Mouse (Mus musculus) heart, embryonic 14.5 days (tissue): Measurements from ENCODE around the gene Kdm6a. TPM values are rescaled to one million over a fixed set of nuclear protein-coding genes. Genes with fewer than 3 reads are reported as not detected.
A peak's percentile ranks its signal among the peaks of the same experiment; 100 is the strongest.

Experiments
- ATAC-seq: fragments of 200-750 bp; cut with Nextera tagmentation; 2 replicates; pipeline ENCODE4 v1.8.0; 2017; ENCODE audit warnings: low read depth, moderate TSS enrichment; ENCODE audit not compliant: insufficient number of reproducible peaks, insufficient read depth, low FRiP score
- H3K27ac ChIP-seq, 2 experiments: fragments of 200-500 bp in 1 of 2; fragments of 300-500 bp in 1 of 2; sonication (generic) in 1 of 2; replicated peaks in 1 of 2; 2 replicates each; pipeline ENCODE4 v1.5.1; 2012 to 2014; ENCODE audit warnings: low read depth in 2 of 2, low read length in 2 of 2, control low read depth in 1 of 2, mild to moderate bottlenecking in 1 of 2, mixed read lengths in 1 of 2; ENCODE audit not compliant: control insufficient read depth in 1 of 2, insufficient read depth in 1 of 2
- H3K27me3 ChIP-seq: fragments of 300-500 bp; sonication (generic); 2 replicates; pipeline ENCODE4 v1.6.1; 2014; ENCODE audit warnings: mild to moderate bottlenecking, low read length, control low read depth; ENCODE audit not compliant: control insufficient read depth, insufficient read depth
- H3K36me3 ChIP-seq: fragments of 300-500 bp; sonication (generic); 2 replicates; pipeline ENCODE4 v1.6.1; 2014; ENCODE audit warnings: mild to moderate bottlenecking, control low read depth, low read length, mixed read lengths; ENCODE audit not compliant: control insufficient read depth, insufficient read depth
- H3K4me1 ChIP-seq, 2 experiments: fragments of 200-500 bp in 1 of 2; fragments of 300-500 bp in 1 of 2; sonication (generic) in 1 of 2; 2 replicates each; pipeline ENCODE4 v1.6.1; 2012 to 2014; ENCODE audit warnings: low read length in 2 of 2, control low read depth in 1 of 2, mixed read lengths in 1 of 2; ENCODE audit not compliant: control insufficient read depth in 2 of 2, insufficient read depth in 2 of 2
- H3K4me2 ChIP-seq: fragments of 300-500 bp; sonication (generic); 2 replicates; pipeline ENCODE4 v1.6.1; 2014; ENCODE audit warnings: mild to moderate bottlenecking, low read length
- H3K4me3 ChIP-seq, 2 experiments: fragments of 200-500 bp in 1 of 2; fragments of 300-500 bp in 1 of 2; sonication (generic) in 1 of 2; 2 replicates each; pipeline ENCODE4 v1.5.1; 2012 to 2014; ENCODE audit warnings: low read length in 2 of 2, mild to moderate bottlenecking in 2 of 2, control low read depth in 1 of 2, low read depth in 1 of 2, moderate library complexity in 1 of 2; ENCODE audit not compliant: control insufficient read depth in 1 of 2, insufficient read depth in 1 of 2
- H3K9ac ChIP-seq: fragments of 300-500 bp; sonication (generic); 2 replicates; pipeline ENCODE4 v1.6.1; 2014; ENCODE audit warnings: mild to moderate bottlenecking, low read length
- H3K9me3 ChIP-seq: fragments of 300-500 bp; sonication (generic); 2 replicates; pipeline ENCODE4 v1.6.1; 2016; ENCODE audit warnings: low read length, control low read depth; ENCODE audit not compliant: control insufficient read depth
- WGBS: fragments of 180-500 bp; shearing (Covaris S2); extraction: QIAGEN DNeasy Blood & Tissue Kit; methylation state at CpG from one replicate; pipeline ENCODE4 v1.1.7; 2014; 5-methylcytosine and 5-hydroxymethylcytosine counted together
- polyA plus RNA-seq: library from polyadenylated mRNA; unstranded; fragments of >200 nt; fragmentation: Nextera tagmentation; extraction: Ambion mirVana; gene quantifications from 2 replicates; pipeline ENCODE4 v1.2.1, GENCODE M21; 2014

Gene Kdm6a
- polyA plus RNA-seq, result 18.8 and 28.3 TPM in 2 replicates

DNA sequence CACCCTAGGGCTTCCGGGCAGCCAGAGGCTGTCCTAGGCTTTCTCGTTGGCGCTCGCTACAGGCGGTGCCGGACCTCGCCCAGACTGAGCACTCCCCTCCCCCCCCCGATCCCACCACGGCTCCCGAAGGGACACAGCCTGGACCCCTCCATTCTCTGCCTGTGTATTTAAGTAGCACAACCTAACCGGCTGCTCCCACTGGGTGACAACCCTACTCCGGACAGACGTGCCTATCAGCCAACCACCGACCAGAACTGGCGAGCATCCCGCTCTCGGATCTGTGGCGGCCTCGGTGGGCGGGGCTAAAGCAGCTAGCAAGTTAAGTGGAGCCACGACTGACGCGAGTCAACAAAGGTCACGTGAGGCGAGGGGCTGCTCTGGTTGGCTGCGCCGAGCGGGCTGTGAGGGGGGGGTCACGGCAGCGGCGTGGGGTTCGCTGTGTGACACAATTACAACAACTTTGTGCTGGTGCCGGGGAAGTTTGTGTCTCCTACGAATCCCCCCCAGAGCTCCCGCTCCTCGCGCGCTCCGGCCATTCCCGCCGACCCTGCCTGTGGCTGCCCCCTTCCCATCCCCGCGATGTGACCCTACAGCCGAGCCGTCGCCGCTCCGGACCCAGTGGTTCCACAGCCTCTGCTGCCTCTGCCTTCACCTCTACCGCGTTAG, at the start of gene Kdm6a:
Kdm6a (plus strand) TSS at position 384 of the 666 bp plus-strand sequence.
- Histone ChIP-seq H3K36me3 (no peaks in the 10 kb centered on the region), H3K4me3 (peak within 1 kb of the TSS; percentile 85 to 97), H3K9me3 (no peaks in the 10 kb centered on the region), H3K27ac (peak within 1 kb of the TSS; percentile 98 to 99), H3K9ac (peak within 1 kb of the TSS; percentile 86), H3K27me3 (no peaks in the 10 kb centered on the region), H3K4me2 (peak within 1 kb of the TSS; percentile 73), H3K4me1 (no peaks in the 10 kb centered on the region)
- peak; percentile 100 for ATAC-seq
- WGBS, result 0% methylated on average over 49 of the region's 50 CpGs

DNA sequence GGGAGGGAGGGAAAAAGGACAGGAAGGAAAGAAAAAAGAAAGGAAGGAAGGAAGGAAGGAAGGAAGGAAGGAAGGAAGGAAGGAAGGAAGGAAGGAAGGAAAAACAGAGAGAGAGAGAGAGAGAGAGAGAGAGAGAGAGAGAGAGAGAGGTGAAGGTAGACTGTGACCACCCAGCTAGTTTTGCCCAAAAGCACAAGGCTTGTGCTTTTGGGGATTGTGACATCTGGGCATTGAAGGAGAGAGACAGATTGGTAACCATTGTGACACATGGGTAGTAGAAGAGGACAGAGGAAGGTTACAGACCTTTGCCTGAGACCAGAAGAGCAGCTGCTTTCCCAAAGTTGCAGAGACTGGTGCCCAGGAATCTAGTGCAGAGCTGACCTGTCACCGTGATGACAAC, 16.8 kb upstream of the Kdm6a start, which contains the start of gene Dusp21:
Dusp21 (plus strand) TSS at position 301 of the 400 bp plus-strand sequence.
- 67% methylated on average over 1 of the region's 1 CpGs for WGBS
- no peaks in the 10 kb centered on the region for H3K36me3 ChIP-seq
- H3K27ac ChIP-seq, result no peak within 1 kb of the TSS

DNA sequence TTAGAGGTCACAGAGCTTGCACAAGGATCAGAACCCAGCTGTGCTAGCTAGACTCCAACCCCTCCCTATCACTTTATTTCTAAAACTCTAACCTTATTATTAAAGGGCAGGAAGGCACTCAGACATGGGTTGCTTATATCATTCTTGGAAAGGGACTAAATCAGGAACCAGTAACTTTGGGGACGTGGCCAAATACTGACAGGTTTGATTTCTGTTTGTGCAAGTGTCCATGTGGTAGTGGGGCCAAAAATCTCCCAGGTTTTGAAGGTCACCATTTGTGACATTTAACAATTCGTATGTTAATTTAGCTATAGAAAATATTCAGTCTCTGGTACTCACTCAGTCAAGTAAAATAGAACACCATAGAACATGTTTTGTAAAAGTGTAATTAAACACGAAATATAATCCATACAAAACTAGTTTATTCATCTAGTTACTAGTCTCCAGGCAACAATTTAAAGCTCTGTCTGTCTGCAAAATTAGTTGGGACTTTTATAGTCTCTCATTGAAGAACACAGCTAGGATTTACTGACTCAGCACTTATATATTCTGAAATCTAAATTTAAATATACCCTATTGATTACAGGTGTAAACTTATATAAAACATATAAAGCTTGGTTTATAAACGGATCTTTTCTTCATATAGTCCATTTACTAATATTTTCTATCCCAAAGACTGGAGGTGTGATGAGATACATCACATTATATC, 1.5 kb upstream of the Kdm6a start:
- H3K9ac ChIP-seq, result peak overlapping the region; percentile 86; the same call in 1 of the 2 replicates
- H3K36me3 ChIP-seq, result no peaks in the 10 kb centered on the region
- ATAC-seq, result no peak
- peak overlapping the region in 1 of 2 experiments; percentile 92; a peak in 2 of 4 replicates for H3K27ac ChIP-seq
- H3K4me1 ChIP-seq, result no peaks in the 10 kb centered on the region
- WGBS, result 63% methylated on average over 4 of the region's 4 CpGs
- H3K4me3 ChIP-seq, result 0 out of 4 replicates have a peak overlapping the region, but pooled peaks of 1 of the 2 experiments have one; percentile 85
- H3K9me3 ChIP-seq, result no peaks in the 10 kb centered on the region
- peak overlapping the region; percentile 73 for H3K4me2 ChIP-seq
- no peaks in the 10 kb centered on the region for H3K27me3 ChIP-seq

More for the DNA sequence above, 16.8 kb upstream of the Kdm6a start, which contains the start of gene Dusp21:
- no peaks in the 10 kb centered on the region for H3K27me3 ChIP-seq
- no peak within 1 kb of the TSS for H3K9ac ChIP-seq
- no peak within 1 kb of the TSS for H3K4me3 ChIP-seq
- no peak within 1 kb of the TSS for H3K4me2 ChIP-seq
- no peaks in the 10 kb centered on the region for H3K4me1 ChIP-seq
- H3K9me3 ChIP-seq, result no peaks in the 10 kb centered on the region
- ATAC-seq, result no peak

DNA sequence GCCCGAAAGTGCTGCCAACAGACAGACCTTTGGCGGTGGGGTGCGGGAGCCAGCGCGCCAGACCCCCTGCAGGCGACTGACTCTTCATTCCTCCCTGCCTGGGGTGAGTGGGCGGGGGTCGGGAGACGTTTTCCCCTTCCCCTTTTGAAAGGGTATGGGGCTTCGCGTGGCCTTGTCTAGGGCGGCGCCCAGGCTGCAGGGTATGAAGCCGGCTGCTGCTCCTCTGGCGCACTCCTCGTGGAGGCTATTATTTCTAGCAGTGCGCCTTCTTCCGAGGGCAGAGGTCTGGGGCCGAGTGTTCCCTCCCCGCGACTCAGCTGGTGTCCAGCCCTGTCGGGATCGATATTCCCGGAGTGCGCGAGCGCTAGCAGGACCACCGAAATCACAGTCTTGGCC, 581 bp upstream of the Kdm6a start:
- H3K27ac ChIP-seq, result peak overlapping the region; percentile 92 to 99
- H3K36me3 ChIP-seq, result no peaks in the 10 kb centered on the region
- under 1% methylated on average over 25 of the region's 28 CpGs for WGBS
- H3K9ac ChIP-seq, result peak overlapping the region; percentile 86
- H3K9me3 ChIP-seq, result no peaks in the 10 kb centered on the region
- H3K27me3 ChIP-seq, result no peaks in the 10 kb centered on the region
- no peaks in the 10 kb centered on the region for H3K4me1 ChIP-seq
- H3K4me2 ChIP-seq, result peak overlapping the region; percentile 73
- H3K4me3 ChIP-seq, result peak overlapping the region; percentile 85 to 94
- peak; percentile 57 for ATAC-seq

DNA sequence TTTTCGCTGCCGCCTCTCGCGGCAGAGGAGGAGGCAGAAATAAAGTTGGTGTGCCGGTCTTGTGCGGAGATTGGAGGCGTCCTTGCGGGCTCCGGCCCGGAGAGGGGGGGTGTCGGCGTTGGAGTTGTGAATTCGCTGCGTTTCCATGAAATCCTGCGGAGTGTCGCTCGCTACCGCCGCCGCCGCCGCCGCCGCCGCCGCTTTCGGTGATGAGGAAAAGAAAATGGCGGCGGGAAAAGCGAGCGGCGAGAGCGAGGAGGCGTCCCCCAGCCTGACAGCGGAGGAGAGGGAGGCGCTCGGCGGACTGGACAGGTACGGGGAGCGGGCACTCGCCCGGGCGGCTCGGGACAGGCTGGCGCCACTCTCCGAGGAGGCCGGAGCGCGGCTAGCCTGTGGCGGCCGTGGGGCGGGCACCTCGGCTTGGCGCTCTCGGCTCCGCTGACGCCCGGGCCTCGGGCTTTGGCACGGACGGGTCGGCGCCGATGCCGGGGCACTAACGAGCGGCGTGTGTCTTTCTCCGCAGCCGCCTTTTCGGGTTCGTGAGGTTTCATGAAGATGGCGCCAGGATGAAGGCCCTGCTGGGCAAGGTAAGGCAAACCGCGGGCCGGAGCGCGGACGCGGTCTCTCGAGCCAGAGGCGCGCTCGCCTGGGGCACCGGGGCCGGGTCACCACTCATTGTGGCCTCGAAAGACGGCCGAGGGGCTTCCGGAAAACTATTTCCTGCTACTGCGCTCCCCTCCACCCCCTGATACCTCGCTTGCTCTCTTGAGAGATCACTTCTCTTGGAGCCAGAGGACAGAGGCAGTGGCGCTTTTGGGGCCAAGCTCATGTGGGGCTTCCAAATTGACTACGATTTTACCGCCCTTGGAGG, 721 bp downstream of the Kdm6a start:
- H3K9ac ChIP-seq, result peak overlapping the region; percentile 86
- peak; percentile 25; the same call in 1 of the 2 replicates for ATAC-seq
- WGBS, result under 1% methylated on average over 85 of the region's 95 CpGs

DNA sequence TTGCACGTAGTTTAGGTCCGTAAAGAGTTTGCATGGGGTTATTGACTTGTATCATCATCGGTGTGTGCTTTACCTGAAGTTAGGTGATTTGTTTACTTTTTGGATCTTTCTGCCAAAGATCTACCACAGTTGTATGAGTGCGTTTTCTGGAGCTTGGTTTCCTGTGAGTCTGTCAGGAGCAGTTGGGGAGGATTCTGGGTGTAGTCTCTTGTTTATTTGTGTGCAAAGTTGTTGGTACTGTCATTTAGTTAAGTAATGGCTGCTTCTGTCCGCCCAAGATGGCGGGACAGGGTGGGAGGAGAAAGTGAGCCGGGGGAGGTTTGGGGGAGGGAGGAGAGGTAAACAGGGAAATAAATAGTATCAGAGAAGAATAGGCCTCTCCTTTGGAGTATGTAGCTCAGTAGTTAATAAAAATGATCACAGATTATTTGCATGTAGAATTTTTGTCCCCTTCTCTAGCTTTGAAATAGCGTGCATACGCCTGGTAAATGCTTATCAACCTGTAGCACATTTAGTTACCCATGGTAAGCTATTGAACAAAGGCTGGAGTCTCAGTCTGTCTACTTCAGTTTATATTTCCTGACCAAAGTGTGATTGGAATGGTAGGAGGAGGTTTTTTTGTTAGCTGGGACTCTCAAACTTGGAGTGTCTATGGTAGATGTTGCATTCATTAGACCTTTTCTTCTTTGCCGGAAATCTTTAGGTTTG, 1.7 kb downstream of the Kdm6a start:
- 4% methylated on average over 10 of the region's 10 CpGs for WGBS
- Histone ChIP-seq H3K36me3 (no peaks in the 10 kb centered on the region), H3K9ac (peak overlapping the region; percentile 86), H3K27me3 (no peaks in the 10 kb centered on the region), H3K4me3 (peak overlapping the region; percentile 85 to 97), H3K4me2 (peak overlapping the region; percentile 67), H3K27ac (peak overlapping the region; percentile 98 to 99), H3K9me3 (no peaks in the 10 kb centered on the region), H3K4me1 (no peaks in the 10 kb centered on the region)
- ATAC-seq, result no peak

More for the DNA sequence above, 721 bp downstream of the Kdm6a start:
- no peaks in the 10 kb centered on the region for H3K36me3 ChIP-seq
- H3K4me3 ChIP-seq, result peak overlapping the region; percentile 85 to 97
- H3K9me3 ChIP-seq, result no peaks in the 10 kb centered on the region
- H3K4me2 ChIP-seq, result peak overlapping the region; percentile 67
- H3K4me1 ChIP-seq, result no peaks in the 10 kb centered on the region
- no peaks in the 10 kb centered on the region for H3K27me3 ChIP-seq
- peak overlapping the region; percentile 98 to 99 for H3K27ac ChIP-seq
